Mouse (Mus musculus) thymus, postnatal 36 days (tissue): Measurements from ENCODE around the gene Cel.
A peak's percentile ranks its signal among the peaks of the same experiment; 100 is the strongest.
"Not testable (repeated sequence)": the region's sequence is repeated elsewhere in the genome, so short reads cannot be mapped to it uniquely, and the experiment has no call there.

Source experiments
- DNase-seq, 2 experiments: peaks; one replicate each; pipeline ENCODE4 v3.0.0; 2022; ENCODE audit warnings: mixed read lengths in 2 of 2

The Cel gene

DNA sequence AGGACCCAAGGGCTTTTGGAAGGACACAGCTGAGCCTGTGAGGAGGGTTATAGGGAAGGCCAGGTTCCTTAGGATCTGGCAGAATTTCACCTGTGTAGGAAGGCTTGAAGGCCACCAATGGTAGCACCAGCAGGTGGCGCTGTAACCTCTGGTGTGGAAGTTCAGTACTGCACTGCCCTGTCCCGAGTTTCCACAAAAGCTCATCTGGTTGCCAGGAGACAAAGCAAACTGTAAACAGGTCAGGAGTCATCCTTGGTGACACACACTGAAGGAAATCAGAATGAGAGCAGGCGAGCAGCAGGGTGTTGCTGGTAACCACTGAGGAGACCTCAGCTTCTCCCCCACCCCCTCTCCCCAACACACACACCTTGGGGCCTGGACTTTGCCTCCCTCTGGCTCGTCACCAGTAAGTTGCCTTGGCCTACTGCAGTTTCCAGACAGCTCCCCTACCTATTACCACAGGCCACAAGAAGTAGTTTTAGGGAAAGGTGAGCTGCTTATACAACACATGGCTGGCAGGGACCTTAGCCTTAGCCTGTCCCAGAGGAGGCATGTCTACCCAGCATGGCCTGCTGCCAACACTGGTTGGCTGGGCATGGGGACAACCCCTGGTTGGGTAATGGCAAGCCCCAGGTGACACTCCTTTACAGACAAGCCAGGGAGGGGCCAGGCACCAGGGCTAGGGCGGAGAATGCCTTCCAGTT, 45.8 kb downstream of the Cel start:
- peak; percentile 64 to 73 for DNase-seq

DNA sequence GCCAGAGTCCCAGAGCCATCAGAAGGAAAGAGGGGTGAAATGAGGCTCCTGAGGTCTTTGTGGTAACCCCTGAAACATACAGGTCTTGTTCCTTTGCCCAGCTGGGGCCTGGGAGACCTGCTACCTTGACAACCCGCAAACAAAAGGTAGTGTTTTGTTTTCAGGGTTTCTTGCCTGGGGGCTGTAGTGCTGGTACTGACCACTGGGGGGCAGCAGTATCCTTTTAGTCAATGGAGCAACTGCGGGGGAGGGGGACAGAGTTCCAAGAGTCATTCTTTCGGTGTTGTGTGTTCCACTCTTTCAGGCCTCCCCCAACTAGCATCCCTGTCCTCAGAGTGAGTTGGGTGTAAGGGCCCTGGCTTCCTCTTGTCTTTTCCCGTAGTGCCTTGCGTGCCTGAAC, 48.7 kb downstream of the Cel start:
- DNase-seq: peak; percentile 74 to 85

DNA sequence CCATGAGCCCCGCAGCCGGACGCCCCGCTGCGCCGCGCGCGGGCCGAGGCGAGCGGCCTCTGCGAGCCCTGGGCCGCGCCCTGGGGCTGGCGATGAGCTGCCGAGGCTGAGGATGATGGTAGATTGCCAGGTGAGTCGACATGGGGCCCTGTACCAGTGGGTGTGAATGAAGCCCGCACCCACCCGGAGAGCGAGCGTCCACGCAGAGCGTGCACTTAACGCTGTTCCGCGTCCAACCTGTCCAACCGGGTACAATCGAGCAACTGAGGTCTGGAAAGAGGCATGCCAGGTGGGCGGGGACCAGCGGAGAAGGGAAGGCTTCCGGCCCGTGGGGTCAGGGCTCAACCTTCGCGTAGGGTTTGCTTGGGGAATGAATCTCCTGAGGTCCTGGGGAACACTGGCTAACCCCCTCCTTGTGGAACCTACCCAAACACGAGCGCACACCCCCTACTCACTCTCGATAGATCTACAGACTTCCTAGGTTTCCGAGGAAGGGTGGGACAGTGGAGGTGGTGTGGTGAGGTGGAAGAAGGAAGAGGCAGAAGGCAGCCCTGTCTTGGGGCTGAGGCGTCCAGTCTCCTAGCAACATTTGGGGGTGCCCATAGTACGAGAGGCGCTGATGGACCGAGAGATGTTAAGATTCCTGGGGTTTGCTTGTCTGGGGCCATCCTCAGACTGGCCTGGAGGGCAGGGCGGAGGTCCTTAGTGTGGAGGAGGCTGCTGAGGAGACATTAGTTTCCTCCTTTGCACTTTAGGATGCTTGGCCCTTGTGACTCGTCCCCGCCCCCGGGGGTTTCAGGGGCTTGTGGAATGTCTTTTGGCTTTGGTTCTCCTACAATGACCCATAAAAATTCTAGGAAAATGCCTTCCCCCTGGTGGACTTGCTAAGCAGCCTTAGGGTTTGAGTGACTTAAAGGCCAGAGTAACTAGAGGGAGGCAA, 49.5 kb downstream of the Cel start:
- DNase-seq: peak; percentile 38 to 46

DNA sequence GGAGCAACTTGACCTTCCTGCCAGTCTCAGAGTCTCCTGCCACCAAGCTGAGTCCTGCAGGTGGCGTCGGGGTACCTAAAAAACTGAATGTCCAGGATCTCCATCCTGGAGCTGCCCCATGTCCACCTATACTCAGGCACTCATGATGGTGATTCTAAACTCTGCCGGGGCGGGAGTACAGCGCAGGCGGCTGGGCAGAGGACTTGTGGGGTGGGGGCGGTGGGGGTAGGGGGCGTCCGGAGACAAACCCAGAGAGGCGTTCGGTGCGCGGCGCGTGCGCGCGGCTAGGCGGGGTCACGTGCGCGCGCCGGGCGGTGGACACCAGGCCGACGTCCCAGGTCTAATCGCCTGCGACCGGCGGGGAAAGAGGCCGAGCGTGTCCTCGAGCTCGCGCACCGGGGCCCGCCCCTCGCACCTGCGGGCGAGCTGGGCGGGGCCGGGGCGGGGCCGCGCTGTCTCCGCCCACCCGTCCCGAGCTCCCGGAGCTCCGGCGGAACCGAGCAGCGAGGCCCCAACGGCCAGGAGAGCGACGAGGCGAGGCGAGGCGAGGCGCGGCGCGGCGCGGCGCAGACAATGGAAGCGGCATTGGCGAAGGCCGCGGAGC, 50.3 kb downstream of the Cel start, which contains the start of gene Ralgds:
Gene Ralgds, plus strand, starts transcription at position 328 of the 604 bp plus-strand sequence.
- DNase-seq: peak; percentile 64 to 71

DNA sequence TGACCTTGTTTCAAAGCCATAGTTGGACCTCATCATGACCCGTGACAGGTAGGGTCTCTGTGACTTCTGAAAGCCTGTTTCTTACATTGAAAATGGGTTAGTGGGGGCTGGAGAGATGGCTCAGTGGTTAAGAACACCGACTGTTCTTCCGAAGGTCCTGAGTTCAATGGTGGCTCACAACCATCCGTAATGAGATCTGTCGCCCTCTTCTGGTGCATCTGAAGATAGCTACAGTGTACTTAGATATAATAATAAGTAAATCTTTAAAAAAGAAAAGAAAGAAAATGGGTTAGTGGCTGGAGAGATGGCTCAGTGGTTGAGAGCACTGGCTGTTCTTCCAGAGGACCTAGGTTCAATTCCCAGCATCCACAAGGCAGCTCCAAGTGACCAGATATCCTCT, 51.6 kb downstream of the Cel start:
- not testable (repeated sequence) for DNase-seq

DNA sequence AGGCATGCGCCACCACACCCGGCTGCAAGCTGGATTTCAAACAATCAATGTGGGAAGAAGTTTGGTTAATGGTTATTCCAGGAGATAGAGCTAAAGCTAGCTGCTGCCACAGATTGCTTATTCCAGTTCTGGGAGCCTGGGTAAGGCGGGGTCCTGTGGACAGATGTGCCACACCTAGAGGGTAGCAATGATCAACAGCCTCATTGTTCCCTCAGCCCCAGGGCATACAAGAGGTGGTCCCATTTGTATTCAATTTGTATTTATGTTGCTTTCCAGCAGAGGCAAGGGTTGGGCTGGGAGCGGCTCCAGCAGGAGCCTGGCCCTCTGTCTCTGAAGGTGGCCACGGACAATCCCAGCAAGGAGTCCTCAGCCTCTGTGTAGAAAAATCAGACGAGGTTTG, 56.9 kb downstream of the Cel start:
- DNase-seq: no peak

DNA sequence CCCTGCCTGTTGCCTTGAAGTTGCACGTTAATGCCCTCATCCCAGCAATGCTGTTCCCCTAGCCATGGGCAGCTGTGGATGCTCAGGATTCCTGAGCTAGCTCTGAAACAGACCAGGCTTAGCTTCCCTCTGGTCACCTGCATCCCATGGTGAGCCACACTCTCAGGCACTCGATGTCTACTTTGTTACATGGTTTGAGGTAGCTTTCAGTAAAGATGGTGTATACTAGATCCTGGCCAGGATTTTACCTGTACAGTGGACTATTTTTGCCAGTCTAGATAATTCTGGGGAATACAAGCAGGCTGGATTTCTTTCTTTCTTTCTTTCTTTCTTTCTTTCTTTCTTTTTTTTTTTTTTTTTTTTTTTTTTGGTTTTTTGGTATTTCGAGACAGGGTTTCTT, 57.4 kb downstream of the Cel start, which contains the start of gene Gm10134:
Gene Gm10134, plus strand, starts transcription at position 301 of the 400 bp plus-strand sequence.
- DNase-seq: no peak
